Mouse (Mus musculus): ENCODE data around the gene Atp2b4. TPM values are rescaled to one million over a fixed set of nuclear protein-coding genes. Genes with fewer than 3 reads are reported as not detected.

Atp2b4 gene
- polyA plus RNA-seq, 2 experiments = 22.9 to 23.7 TPM

DNA sequence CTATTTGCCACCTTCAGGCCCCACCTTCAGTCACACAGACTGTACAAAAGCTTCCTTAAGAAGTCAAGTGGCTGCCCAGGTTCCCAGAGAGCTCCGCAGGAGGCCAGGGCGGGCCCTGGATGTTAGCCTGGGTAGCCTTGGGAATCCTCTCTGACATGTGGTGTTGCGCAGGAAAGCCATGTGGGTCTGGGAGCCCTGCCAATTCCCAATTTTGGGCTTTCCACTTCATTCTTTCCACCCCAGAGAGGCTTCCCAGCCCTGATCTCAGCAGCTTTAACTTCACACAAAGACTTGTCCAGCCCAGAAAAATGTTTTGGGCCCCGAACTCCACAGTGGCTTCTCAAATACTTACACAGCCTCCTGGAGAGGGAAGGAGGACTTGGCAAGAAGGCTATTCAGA lies 56.2 kb downstream of the Atp2b4 start:
- no peak for TF ChIP-seq POLR2A (IDR thresholded peaks at IDR 0.05; ENCODE audit: borderline replicate concordance, extremely low read depth, insufficient read depth, insufficient read length)
- Histone ChIP-seq H3K9ac (ENCODE audit: low read depth, low read length, severe bottlenecking) (0 out of 2 replicates have a peak overlapping the region, but pooled peaks have one; percentile 40), H3K27ac (replicated peaks; ENCODE audit: low read depth, low read length) (peak overlapping the region; percentile 91), H3K4me2 (replicated peaks; ENCODE audit: low read depth, low read length, severe bottlenecking) (peak overlapping the region; percentile 6; the same call in 1 of the 2 replicates), H3K36me3 (ENCODE audit: control insufficient read depth, insufficient read depth, low read length) (no peaks in the 10 kb centered on the region; the same call in 1 of the 2 replicates), H3K4me1 (ENCODE audit: control insufficient read depth, insufficient read depth, low read length) (peaks cover 67% of the 10 kb centered on the region), H3K4me3 (replicated peaks; ENCODE audit: low read length) (no peak overlapping the region), H3K27me3 (ENCODE audit: control insufficient read depth, insufficient read depth, low read length) (0 out of 2 replicates have a peak, but pooled peaks cover 4% of the 10 kb centered on the region), H3K9me3 (ENCODE audit: control insufficient read depth, low read length) (no peaks in the 10 kb centered on the region)
- DNase-seq (ENCODE audit: low spot score) = peak; percentile 94
- peak; percentile 79 for ATAC-seq (ENCODE audit: low FRiP score, low read depth)
- WGBS = 23% methylated on average over 4 of the region's 4 CpGs

DNA sequence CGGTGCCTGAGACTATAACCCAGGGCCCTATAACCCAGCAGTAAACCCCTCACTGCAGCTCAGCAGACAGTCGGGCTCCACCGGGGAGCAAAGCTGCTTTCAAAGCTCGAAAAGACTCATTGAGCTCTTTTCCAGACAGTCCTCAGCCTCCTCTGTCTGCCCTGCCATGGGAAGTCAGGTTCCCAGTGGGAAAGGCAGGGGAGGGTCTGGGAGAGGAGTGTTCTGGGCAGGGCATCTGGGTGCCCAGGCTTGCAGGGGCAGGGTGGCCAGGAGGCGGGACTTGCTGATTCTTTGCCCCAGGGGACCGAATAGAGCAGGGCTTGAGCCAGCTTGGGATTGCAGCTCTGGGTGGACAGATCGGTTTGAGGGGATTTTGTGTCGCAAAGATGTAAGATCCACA lies 58.3 kb downstream of the Atp2b4 start:
- Histone ChIP-seq H3K4me1 (ENCODE audit: control insufficient read depth, insufficient read depth, low read length) (peaks cover 66% of the 10 kb centered on the region), H3K36me3 (ENCODE audit: control insufficient read depth, insufficient read depth, low read length) (peaks cover 3% of the 10 kb centered on the region), H3K27ac (replicated peaks; ENCODE audit: low read depth, low read length) (peak overlapping the region; percentile 68), H3K4me2 (replicated peaks; ENCODE audit: low read depth, low read length, severe bottlenecking) (0 out of 2 replicates have a peak overlapping the region, but pooled peaks have one; percentile 1), H3K4me3 (replicated peaks; ENCODE audit: low read length) (no peak overlapping the region), H3K9me3 (ENCODE audit: control insufficient read depth, low read length) (no peaks in the 10 kb centered on the region), H3K27me3 (ENCODE audit: control insufficient read depth, insufficient read depth, low read length) (0 out of 2 replicates have a peak, but pooled peaks cover 4% of the 10 kb centered on the region), H3K9ac (ENCODE audit: low read depth, low read length, severe bottlenecking) (peak overlapping the region; percentile 21; the same call in 1 of the 2 replicates)
- 19% methylated on average over 8 of the region's 8 CpGs for WGBS
- TF ChIP-seq POLR2A (IDR thresholded peaks at IDR 0.05; ENCODE audit: borderline replicate concordance, extremely low read depth, insufficient read depth, insufficient read length) = no peak
- no peak for DNase-seq (ENCODE audit: low spot score)
- ATAC-seq (ENCODE audit: low FRiP score, low read depth) = no peak; the same call in 1 of the 2 replicates

DNA sequence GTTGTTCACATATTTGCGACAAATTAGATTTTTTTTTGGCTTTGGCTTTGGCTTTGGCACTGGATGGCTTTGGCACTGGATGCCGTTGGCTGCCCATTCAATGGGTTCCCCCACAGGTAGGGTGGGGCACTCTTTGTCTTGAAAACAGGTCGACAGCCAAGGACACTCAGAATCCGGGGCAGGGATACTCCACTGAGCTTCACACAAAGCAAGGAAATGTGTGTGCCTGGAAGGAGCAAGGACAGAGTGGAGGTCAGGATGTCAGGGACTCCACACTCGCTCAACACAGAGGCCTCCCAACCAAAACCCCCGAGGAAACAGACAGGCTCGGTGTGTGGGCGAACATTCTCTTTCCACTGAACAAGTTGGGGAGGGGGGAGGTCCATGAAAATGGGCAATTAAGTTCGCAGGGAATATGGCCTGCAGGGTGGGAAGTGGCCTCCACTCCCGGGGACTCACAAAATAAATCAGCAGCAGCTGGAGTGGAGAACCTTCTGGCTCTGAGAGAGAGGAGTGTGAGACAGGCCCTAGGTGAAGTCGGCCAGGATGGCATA lies 58.9 kb downstream of the Atp2b4 start:
- ATAC-seq (ENCODE audit: low FRiP score, low read depth) = peak; percentile 45
- Histone ChIP-seq H3K4me1 (ENCODE audit: control insufficient read depth, insufficient read depth, low read length) (peaks cover 60% of the 10 kb centered on the region), H3K27me3 (ENCODE audit: control insufficient read depth, insufficient read depth, low read length) (0 out of 2 replicates have a peak, but pooled peaks cover 4% of the 10 kb centered on the region), H3K9ac (ENCODE audit: low read depth, low read length, severe bottlenecking) (0 out of 2 replicates have a peak overlapping the region, but pooled peaks have one; percentile 21), H3K4me3 (replicated peaks; ENCODE audit: low read length) (no peak overlapping the region), H3K27ac (replicated peaks; ENCODE audit: low read depth, low read length) (peak overlapping the region; percentile 68), H3K9me3 (ENCODE audit: control insufficient read depth, low read length) (no peaks in the 10 kb centered on the region), H3K4me2 (replicated peaks; ENCODE audit: low read depth, low read length, severe bottlenecking) (no peak overlapping the region), H3K36me3 (ENCODE audit: control insufficient read depth, insufficient read depth, low read length) (peaks cover 5% of the 10 kb centered on the region)
- TF ChIP-seq POLR2A (IDR thresholded peaks at IDR 0.05; ENCODE audit: borderline replicate concordance, extremely low read depth, insufficient read depth, insufficient read length) = no peak
- WGBS = 18% methylated on average over 11 of the region's 11 CpGs
- peak; percentile 48 for DNase-seq (ENCODE audit: low spot score)

DNA sequence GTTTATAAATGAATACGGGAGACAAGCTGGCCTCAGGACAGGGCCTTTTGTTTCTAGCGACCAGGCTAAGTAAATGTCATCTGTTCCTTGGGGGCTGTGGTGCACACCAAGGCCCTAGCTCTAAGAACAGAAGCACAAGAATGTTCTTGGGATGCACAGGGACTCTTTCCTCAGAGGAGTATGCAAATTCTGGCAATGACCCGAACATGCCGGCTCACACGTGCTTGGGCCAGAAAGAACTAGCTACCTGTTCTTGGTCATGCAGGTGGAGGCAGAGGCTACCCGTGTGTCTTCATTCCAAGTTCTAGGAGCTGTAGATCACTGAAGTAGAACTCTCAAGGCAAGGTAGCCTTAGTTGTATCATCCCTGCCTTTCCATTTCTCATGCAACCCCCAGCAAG lies 59.7 kb downstream of the Atp2b4 start:
- Histone ChIP-seq H3K9me3 (ENCODE audit: control insufficient read depth, low read length) (no peaks in the 10 kb centered on the region), H3K4me2 (replicated peaks; ENCODE audit: low read depth, low read length, severe bottlenecking) (no peak overlapping the region), H3K27me3 (ENCODE audit: control insufficient read depth, insufficient read depth, low read length) (0 out of 2 replicates have a peak, but pooled peaks cover 4% of the 10 kb centered on the region), H3K4me3 (replicated peaks; ENCODE audit: low read length) (no peak overlapping the region), H3K4me1 (ENCODE audit: control insufficient read depth, insufficient read depth, low read length) (peaks cover 53% of the 10 kb centered on the region), H3K36me3 (ENCODE audit: control insufficient read depth, insufficient read depth, low read length) (peaks cover 5% of the 10 kb centered on the region), H3K27ac (replicated peaks; ENCODE audit: low read depth, low read length) (no peak overlapping the region), H3K9ac (ENCODE audit: low read depth, low read length, severe bottlenecking) (no peak overlapping the region)
- no peak for TF ChIP-seq POLR2A (IDR thresholded peaks at IDR 0.05; ENCODE audit: borderline replicate concordance, extremely low read depth, insufficient read depth, insufficient read length)
- DNase-seq (ENCODE audit: low spot score) (no peak), ATAC-seq (ENCODE audit: low FRiP score, low read depth) (no peak)
- 77% methylated on average over 6 of the region's 6 CpGs for WGBS

DNA sequence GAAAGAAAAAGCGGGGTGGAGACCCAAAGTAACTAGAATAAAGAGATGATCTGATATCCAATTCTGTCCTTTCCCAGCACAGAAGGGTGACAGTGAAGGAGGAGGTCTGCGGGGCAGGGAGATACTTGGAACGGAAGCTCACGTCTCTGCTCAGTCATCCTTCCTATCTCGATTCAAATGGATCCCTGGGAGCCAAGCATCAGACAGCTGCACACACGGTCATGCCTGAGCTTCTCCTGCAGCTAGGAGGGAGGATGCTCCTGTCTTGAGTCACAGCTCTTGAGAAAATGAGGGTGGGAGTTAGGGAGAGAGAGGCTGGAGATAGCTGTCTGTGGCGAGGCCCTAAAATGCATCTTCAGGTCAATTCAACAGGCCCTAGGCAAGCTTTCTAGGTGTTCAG lies 64.2 kb downstream of the Atp2b4 start:
- 0 out of 2 replicates have a peak, but pooled peaks cover 4% of the 10 kb centered on the region for H3K27me3 ChIP-seq (ENCODE audit: control insufficient read depth, insufficient read depth, low read length)
- no peak overlapping the region for H3K4me2 ChIP-seq (replicated peaks; ENCODE audit: low read depth, low read length, severe bottlenecking)
- H3K27ac ChIP-seq (replicated peaks; ENCODE audit: low read depth, low read length) = no peak overlapping the region
- H3K9ac ChIP-seq (ENCODE audit: low read depth, low read length, severe bottlenecking) = no peak overlapping the region
- peaks cover 20% of the 10 kb centered on the region for H3K4me1 ChIP-seq (ENCODE audit: control insufficient read depth, insufficient read depth, low read length)
- H3K9me3 ChIP-seq (ENCODE audit: control insufficient read depth, low read length) = no peaks in the 10 kb centered on the region
- WGBS = 74% methylated on average over 7 of the region's 7 CpGs
- no peak overlapping the region for H3K4me3 ChIP-seq (replicated peaks; ENCODE audit: low read length)
- DNase-seq (ENCODE audit: low spot score) (no peak), ATAC-seq (ENCODE audit: low FRiP score, low read depth) (no peak)
- H3K36me3 ChIP-seq (ENCODE audit: control insufficient read depth, insufficient read depth, low read length) = peaks cover 13% of the 10 kb centered on the region
- TF ChIP-seq POLR2A (IDR thresholded peaks at IDR 0.05; ENCODE audit: borderline replicate concordance, extremely low read depth, insufficient read depth, insufficient read length) = no peak

Data from limb, embryonic 14.5 days (tissue).